Mouse (Mus musculus) activated CD4-positive, CD25-positive, alpha-beta regulatory T cell, adult 9 weeks (primary cell): Measurements from ENCODE around the gene Lpar4. TPM values are rescaled to one million over a fixed set of nuclear protein-coding genes. Genes with fewer than 3 reads are reported as not detected.

Experiments used
- polyA plus RNA-seq: library from polyadenylated mRNA; unstranded; fragments of 100-300 nt; shearing (Covaris generic); gene quantifications from one replicate; pipeline ENCODE4 v1.2.1, GENCODE M21; 2017

The Lpar4 gene
- polyA plus RNA-seq = not detected

DNA sequence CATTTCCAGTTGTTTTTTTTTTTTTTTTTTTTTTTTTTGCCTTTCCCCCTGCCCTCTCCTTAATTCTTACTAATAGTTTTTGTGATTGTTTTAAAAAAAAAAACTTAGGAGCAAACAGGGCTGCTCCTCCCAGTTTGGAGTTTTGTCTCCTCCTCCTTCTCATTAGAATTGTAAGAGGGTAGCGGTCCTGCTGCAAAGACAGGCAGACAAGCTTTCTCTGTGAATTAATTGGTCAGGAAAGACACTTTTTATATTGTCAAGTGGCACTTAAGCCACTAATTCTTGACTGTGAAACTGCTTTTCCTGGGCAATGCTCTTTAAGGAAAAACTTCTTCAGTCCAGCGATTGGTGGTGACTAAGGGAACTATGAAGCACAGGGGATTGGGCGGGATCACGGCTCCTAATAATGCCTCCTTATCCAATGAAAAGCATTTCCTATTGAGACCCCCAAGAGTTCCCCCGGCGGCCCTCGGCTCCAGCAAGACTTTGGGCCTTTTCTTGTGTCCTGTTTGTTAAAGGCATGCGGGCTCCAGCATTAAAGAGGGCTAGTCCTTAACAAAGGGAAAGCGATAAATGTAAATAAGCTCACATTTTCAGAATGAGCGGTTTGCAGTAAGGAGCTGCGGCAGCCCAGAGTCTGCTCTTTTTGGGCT lies at the start of gene Lpar4:
TSS of gene Lpar4 (plus strand) at position 451 of the 653 bp plus-strand sequence.

Other genes starting within 250 kb of the Lpar4 start
- gene Rtl3, start 80.0 kb upstream of the Lpar4 start, polyA plus RNA-seq = not detected
- 82.1 TPM for gene P2ry10, start 167.9 kb downstream of the Lpar4 start, polyA plus RNA-seq
- gene P2ry10b, start 228.3 kb downstream of the Lpar4 start, polyA plus RNA-seq = 5.3 TPM